Mouse (Mus musculus) adrenal gland, postnatal 10 days (tissue): ENCODE results near the gene Lrrc38. TPM values are rescaled to one million over a fixed set of nuclear protein-coding genes. Genes with fewer than 3 reads are reported as not detected.

ENCODE experiments used
- DNase-seq: peaks from one replicate; pipeline ENCODE4 v3.0.0; 2021; ENCODE audit warnings: mixed read lengths
- total RNA-seq, 2 experiments: library from RNA; stranded (reverse); gene quantifications; 2 replicates each; pipeline ENCODE4 v1.2.3; 2021

Lrrc38 gene
- total RNA-seq, 2 experiments from 2014 or later, result 0.36 to 0.61 TPM

- peak; percentile 8 for DNase-seq
Measured at GRCm38 (mm10) chr4:143350047-143351015, 774 bp downstream of the Lrrc38 start.

- no peak for DNase-seq
Measured at GRCm38 (mm10) chr4:143352301-143352700, 2.7 kb downstream of the Lrrc38 start.

- DNase-seq, result no peak
Measured at GRCm38 (mm10) chr4:143361520-143361919, 12.0 kb downstream of the Lrrc38 start.

GRCm38 (mm10) chr4:143366415-143367041 is 17.0 kb downstream of the Lrrc38 start:
- DNase-seq, result peak; percentile 41

GRCm38 (mm10) chr4:143379480-143379879 is 29.9 kb downstream of the Lrrc38 start:
- no peak for DNase-seq

GRCm38 (mm10) chr4:143379931-143380715 is 30.6 kb downstream of the Lrrc38 start:
- DNase-seq, result no peak

- peak; percentile 49 for DNase-seq
Measured at GRCm38 (mm10) chr4:143380716-143381004, 31.1 kb downstream of the Lrrc38 start.

- DNase-seq, result no peak
Measured at GRCm38 (mm10) chr4:143382163-143382562, 32.6 kb downstream of the Lrrc38 start.

GRCm38 (mm10) chr4:143383646-143384045 is 34.1 kb downstream of the Lrrc38 start:
- DNase-seq, result peak; percentile 25

- peak; percentile 68 for DNase-seq
Measured at GRCm38 (mm10) chr4:143388955-143389702, 39.6 kb downstream of the Lrrc38 start.

- DNase-seq, result no peak
Measured at GRCm38 (mm10) chr4:143394181-143394580, 44.6 kb downstream of the Lrrc38 start, which contains the start of gene Pramel1. Pramel1 (plus strand) TSS chr4:143394428.

GRCm38 (mm10) chr4:143411566-143412218 is 62.1 kb downstream of the Lrrc38 start:
- no peak for DNase-seq

GRCm38 (mm10) chr4:143412219-143413092 is 62.9 kb downstream of the Lrrc38 start, which contains the start of gene Pramef8:
Pramef8 (plus strand) TSS chr4:143412426.
- peak; percentile 93 for DNase-seq

GRCm38 (mm10) chr4:143413621-143414020 is 64.1 kb downstream of the Lrrc38 start:
- no peak for DNase-seq

GRCm38 (mm10) chr4:143414121-143414520 is 64.6 kb downstream of the Lrrc38 start:
- DNase-seq, result no peak

Other genes starting within 250 kb of the Lrrc38 start
- gene Prdm2, start 136.8 kb upstream of the Lrrc38 start, total RNA-seq, result 10 to 100 TPM; 21.2 to 23.4 TPM
- 10 to 100 TPM in 1 of 2 experiments, 1 to 10 TPM in 1; 9.3 to 11.1 TPM for gene Pdpn, start 50.2 kb upstream of the Lrrc38 start, total RNA-seq
- gene Pramel1, start 44.7 kb downstream of the Lrrc38 start, total RNA-seq, result not detected
- gene Pramef8, start 62.7 kb downstream of the Lrrc38 start, total RNA-seq, result 10 to 100 TPM; 10.8 to 11.7 TPM
- not detected for gene Oog4, start 100.6 kb downstream of the Lrrc38 start, total RNA-seq
- gene Gm13043, start 161.6 kb downstream of the Lrrc38 start, total RNA-seq, result not detected
- gene Gm13040, start 186.2 kb downstream of the Lrrc38 start, total RNA-seq, result not detected
- not detected for gene BC080695, start 201.9 kb downstream of the Lrrc38 start, total RNA-seq
- not detected for gene Gm13057, start 202.0 kb downstream of the Lrrc38 start, total RNA-seq